Mouse (Mus musculus) G1E (cell line): Measurements from ENCODE around the gene Trrap.

Experiments used
- CTCF ChIP-seq: IDR thresholded peaks from 2 replicates; pipeline ENCODE4 v1.5.1; 2012; ENCODE audit warnings: low read depth, low read length, inconsistent platforms, mixed read lengths
- POLR2AphosphoS5 ChIP-seq: IDR thresholded peaks from 2 replicates; pipeline ENCODE4 v1.6.1; 2012; ENCODE audit warnings: low read depth, low read length, inconsistent platforms; ENCODE audit not compliant: insufficient replicate concordance
- TAL1 ChIP-seq: conservative IDR thresholded peaks from 2 replicates; pipeline ENCODE4 v1.6.1; 2012; ENCODE audit warnings: low read depth, low read length, inconsistent platforms, mixed read lengths

GRCm38 (mm10) chr5:144767911-144768841, 644 bp downstream of the Trrap start:
- TF ChIP-seq CTCF (peak; percentile 56), TAL1 (no peak), POLR2AphosphoS5 (no peak)
